Mouse (Mus musculus) ES-E14 (cell line): ENCODE measurements around the gene Prep.

ENCODE experiments used
- CHD2 ChIP-seq: IDR thresholded peaks from 2 replicates; pipeline ENCODE4 v1.6.1; 2014; ENCODE audit warnings: mild to moderate bottlenecking, low read depth, low read length, inconsistent platforms
- HCFC1 ChIP-seq: IDR thresholded peaks from 2 replicates; pipeline ENCODE4 v1.6.1; 2012; ENCODE audit warnings: low read length, inconsistent platforms, borderline replicate concordance; ENCODE audit not compliant: insufficient read depth
- MAFK ChIP-seq: IDR thresholded peaks from 2 replicates; pipeline ENCODE4 v1.6.1; 2014; ENCODE audit warnings: mild to moderate bottlenecking, low read depth, low read length, inconsistent platforms; ENCODE audit not compliant: insufficient read depth
- ZNF384 ChIP-seq: IDR thresholded peaks from 2 replicates; pipeline ENCODE4 v1.6.1; 2012; ENCODE audit warnings: low read depth, low read length, inconsistent platforms

DNA sequence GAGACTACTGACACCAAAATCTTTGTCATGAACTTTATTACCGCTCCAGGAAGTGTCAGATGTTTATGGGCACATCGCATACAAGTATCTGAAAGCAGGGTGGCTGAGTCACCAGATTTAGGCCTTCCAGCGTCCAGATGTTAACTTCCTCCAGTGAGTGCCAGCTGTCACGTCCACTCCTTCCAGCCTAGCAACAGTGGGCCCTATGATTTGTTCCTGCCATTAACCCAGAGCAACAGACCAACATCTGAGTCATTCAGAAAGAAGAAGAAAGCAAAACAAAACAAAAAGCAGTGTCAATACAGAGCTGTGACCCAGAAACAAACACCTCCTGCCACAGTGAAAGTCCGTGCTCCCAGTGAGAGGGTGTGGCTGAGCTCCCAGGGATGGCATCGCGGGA is 47.6 kb upstream of the Prep start:
- TF ChIP-seq MAFK (no peak), HCFC1 (no peak), ZNF384 (no peak), CHD2 (no peak)
